Mouse (Mus musculus) CH12.LX (cell line): ENCODE results near the gene Dynlt1a.
"Not testable (repeated sequence)": the region's sequence is repeated elsewhere in the genome, so short reads cannot be mapped to it uniquely, and the experiment has no call there.

Experiments
- CHD1 ChIP-seq: IDR thresholded peaks from 2 replicates; pipeline ENCODE4 v1.6.1; 2012; ENCODE audit warnings: low read depth, low read length, improper control_type of control experiment, inconsistent platforms
- CHD2 ChIP-seq: IDR thresholded peaks from 2 replicates; pipeline ENCODE4 v1.6.1; 2011; ENCODE audit warnings: low read length, improper control_type of control experiment
- CTCF ChIP-seq, 2 experiments: IDR thresholded peaks in 1 of 2; conservative IDR thresholded peaks in 1 of 2; 2 replicates each; pipeline ENCODE4 v1.5.1; 2011 to 2012; ENCODE audit warnings: low read depth in 2 of 2, low read length in 2 of 2, improper control_type of control experiment in 1 of 2, inconsistent platforms in 1 of 2, mild to moderate bottlenecking in 1 of 2, moderate library complexity in 1 of 2
- ELF1 ChIP-seq: IDR thresholded peaks from 2 replicates; pipeline ENCODE4 v1.6.1; 2014; ENCODE audit warnings: low read depth, mild to moderate bottlenecking, inconsistent platforms, low read length, improper control_type of control experiment
- EP300 ChIP-seq: IDR thresholded peaks from 2 replicates; pipeline ENCODE4 v1.6.1; 2011; ENCODE audit warnings: low read length, improper control_type of control experiment
- ETS1 ChIP-seq: conservative IDR thresholded peaks from 2 replicates; pipeline ENCODE4 v1.6.1; 2012; ENCODE audit warnings: low read depth, mild to moderate bottlenecking, inconsistent platforms, low read length, improper control_type of control experiment, moderate library complexity
- GABPA ChIP-seq: IDR thresholded peaks from 2 replicates; pipeline ENCODE4 v1.6.1; 2012; ENCODE audit warnings: low read depth, low read length, improper control_type of control experiment, inconsistent platforms; ENCODE audit not compliant: insufficient replicate concordance
- JUND ChIP-seq: conservative IDR thresholded peaks from 2 replicates; pipeline ENCODE4 v1.6.1; 2011; ENCODE audit warnings: low read depth, low read length, improper control_type of control experiment
- MAFK ChIP-seq: IDR thresholded peaks from 2 replicates; pipeline ENCODE4 v1.6.1; 2011; ENCODE audit warnings: low read length, improper control_type of control experiment; ENCODE audit not compliant: insufficient replicate concordance
- MEF2A ChIP-seq: IDR thresholded peaks from 2 replicates; pipeline ENCODE4 v1.6.1; 2014; ENCODE audit warnings: low read depth, mild to moderate bottlenecking, inconsistent platforms, low read length, improper control_type of control experiment, borderline replicate concordance
- POLR2A ChIP-seq: IDR thresholded peaks from 2 replicates; pipeline ENCODE4 v1.6.1; 2011; ENCODE audit warnings: low read depth, mild to moderate bottlenecking, improper control_type of control experiment, low read length
- RCOR1 ChIP-seq: conservative IDR thresholded peaks from 2 replicates; pipeline ENCODE4 v1.6.1; 2012; ENCODE audit warnings: low read depth, mild to moderate bottlenecking, inconsistent platforms, low read length, improper control_type of control experiment
- SIN3A ChIP-seq: IDR thresholded peaks from 2 replicates; pipeline ENCODE4 v1.6.1; 2012; ENCODE audit warnings: low read length, improper control_type of control experiment, inconsistent platforms
- ZNF384 ChIP-seq: IDR thresholded peaks from 2 replicates; pipeline ENCODE4 v1.6.1; 2012; ENCODE audit warnings: low read depth, low read length, improper control_type of control experiment, inconsistent platforms

DNA sequence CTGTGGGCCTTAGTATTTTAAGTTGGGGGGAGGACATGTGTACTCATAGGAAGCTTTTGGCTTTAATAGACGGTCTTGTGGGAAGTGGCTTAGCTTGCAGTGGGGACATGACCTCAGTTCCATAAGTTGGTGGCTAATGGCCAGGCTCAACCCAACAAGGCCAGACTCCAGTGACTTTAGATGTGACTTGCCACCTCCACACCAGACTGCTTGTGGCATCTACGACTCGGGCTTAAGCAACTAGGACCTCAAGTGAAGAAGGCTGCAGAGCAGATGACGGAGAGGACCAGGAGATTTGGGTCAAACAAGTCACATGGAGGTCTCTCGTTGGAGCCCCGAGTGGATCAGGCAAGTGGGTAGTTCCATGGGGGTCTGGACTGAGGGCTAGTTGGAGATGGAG lies 42.6 kb downstream of the Dynlt1a start:
- TF ChIP-seq POLR2A; SIN3A; CTCF (conservative IDR thresholded peaks at IDR 0.05 in 1 of 2, IDR thresholded peaks at IDR 0.05 in 1 of 2; ENCODE audit: low read depth in 2 of 2, low read length in 2 of 2); GABPA; MAFK; ELF1; ZNF384; CHD2; EP300; ETS1; CHD1; RCOR1; JUND; MEF2A: not testable (repeated sequence)
